Mouse (Mus musculus) thymus, adult 2 months (tissue): ENCODE data around the gene Btbd17. TPM values are rescaled to one million over a fixed set of nuclear protein-coding genes. Genes with fewer than 3 reads are reported as not detected.

Experiments
- DNase-seq: peaks from one replicate; pipeline ENCODE4 v3.0.0; 2021
- H3K27ac ChIP-seq: fragments of 200-500 bp; 2 replicates; pipeline ENCODE4 v1.5.1; 2012; ENCODE audit warnings: low read length, control low read depth; ENCODE audit not compliant: control insufficient read depth, insufficient read depth
- H3K27me3 ChIP-seq: fragments of 200-500 bp; 2 replicates; pipeline ENCODE4 v1.6.1; 2012; ENCODE audit warnings: mild to moderate bottlenecking, low read length, moderate library complexity, mixed read lengths; ENCODE audit not compliant: control insufficient read depth, insufficient read depth
- H3K36me3 ChIP-seq: fragments of 200-500 bp; 2 replicates; pipeline ENCODE4 v1.6.1; 2012; ENCODE audit warnings: mild to moderate bottlenecking, low read length, moderate library complexity; ENCODE audit not compliant: control insufficient read depth, insufficient read depth
- H3K4me1 ChIP-seq: fragments of 200-500 bp; replicated peaks from 2 replicates; pipeline ENCODE4 v1.6.1; 2012; ENCODE audit warnings: low read length; ENCODE audit not compliant: control insufficient read depth, insufficient read depth
- H3K4me3 ChIP-seq: fragments of 200-500 bp; 2 replicates; pipeline ENCODE4 v1.5.1; 2012; ENCODE audit warnings: mild to moderate bottlenecking, low read length, control low read depth, moderate library complexity; ENCODE audit not compliant: control insufficient read depth, insufficient read depth
- CTCF ChIP-seq: fragments of 200-500 bp; IDR thresholded peaks from 2 replicates; pipeline ENCODE4 v1.5.1; 2012; ENCODE audit warnings: mild to moderate bottlenecking, control low read depth, low read length, moderate library complexity, borderline replicate concordance; ENCODE audit not compliant: control insufficient read depth, poor library complexity, insufficient read depth; ENCODE audit errors: extremely low read depth
- POLR2A ChIP-seq: fragments of 200-500 bp; IDR thresholded peaks from 2 replicates; pipeline ENCODE4 v1.6.1; 2012; ENCODE audit warnings: mild to moderate bottlenecking, low read length, control low read depth, moderate library complexity; ENCODE audit not compliant: control insufficient read depth, poor library complexity, insufficient read depth; ENCODE audit errors: extremely low read depth
- WGBS: fragments of 180-500 bp; shearing (Covaris S2); methylation state at CpG from one replicate; pipeline ENCODE4 v1.1.7; 2018; 5-methylcytosine and 5-hydroxymethylcytosine counted together
- polyA plus RNA-seq: library from polyadenylated mRNA; depleted of rRNA; stranded (reverse); fragments of >200 nt; gene quantifications from 2 replicates; pipeline ENCODE4 v1.2.3, GENCODE M21; 2012; rRNA removed

Gene Btbd17
- polyA plus RNA-seq, 1 experiment: 0.53 TPM

- no peak for DNase-seq
- 69% methylated on average over 9 of the region's 9 CpGs for WGBS
- no peaks in the 10 kb centered on the region for H3K4me1 ChIP-seq
These were observed 15.7 kb downstream of the Btbd17 start for GRCm38 (mm10) chr11:114780076-114780475.

GRCm38 (mm10) chr11:114771896-114772295 lies 23.8 kb downstream of the Btbd17 start:
- 96% methylated on average over 2 of the region's 2 CpGs for WGBS
- no peaks in the 10 kb centered on the region for H3K36me3 ChIP-seq
- no peaks in the 10 kb centered on the region for H3K4me1 ChIP-seq
- TF ChIP-seq CTCF (no peak), POLR2A (no peak)
- H3K27ac ChIP-seq: no peak overlapping the region
- no peak for DNase-seq
- H3K27me3 ChIP-seq: no peaks in the 10 kb centered on the region
- H3K4me3 ChIP-seq: no peak overlapping the region

More at GRCm38 (mm10) chr11:114780076-114780475, 15.7 kb downstream of the Btbd17 start:
- H3K36me3 ChIP-seq: no peaks in the 10 kb centered on the region
- H3K27me3 ChIP-seq: no peaks in the 10 kb centered on the region
- TF ChIP-seq CTCF (no peak), POLR2A (no peak)
- H3K27ac ChIP-seq: no peak overlapping the region
- no peak overlapping the region for H3K4me3 ChIP-seq

GRCm38 (mm10) chr11:114769911-114770310 lies 25.8 kb downstream of the Btbd17 start:
- Histone ChIP-seq H3K27me3 (no peaks in the 10 kb centered on the region; the same call in 1 of the 2 replicates), H3K27ac (no peak overlapping the region), H3K36me3 (no peaks in the 10 kb centered on the region), H3K4me1 (peaks cover 5% of the 10 kb centered on the region), H3K4me3 (no peak overlapping the region)
- 93% methylated on average over 6 of the region's 6 CpGs for WGBS
- DNase-seq: no peak
- TF ChIP-seq POLR2A (no peak), CTCF (no peak)

- H3K4me3 ChIP-seq: peak within 1 kb of the TSS; percentile 24
- DNase-seq: peak; percentile 13
- H3K36me3 ChIP-seq: no peaks in the 10 kb centered on the region
- WGBS: 6% methylated on average over 51 of the region's 51 CpGs
- H3K27me3 ChIP-seq: no peaks in the 10 kb centered on the region; the same call in 1 of the 2 replicates
- no peak within 1 kb of the TSS for H3K27ac ChIP-seq
- TF ChIP-seq POLR2A (no peak), CTCF (no peak)
- H3K4me1 ChIP-seq: peaks cover 9% of the 10 kb centered on the region
These were observed 30.6 kb downstream of the Btbd17 start, which contains the start of gene Kif19a for GRCm38 (mm10) chr11:114764820-114765818. Kif19a (plus strand) TSS chr11:114765388.

- DNase-seq: no peak
- H3K36me3 ChIP-seq: no peaks in the 10 kb centered on the region
- no peak overlapping the region for H3K4me3 ChIP-seq
- H3K27me3 ChIP-seq: no peaks in the 10 kb centered on the region
- no peak overlapping the region for H3K27ac ChIP-seq
- no peak for TF ChIP-seq CTCF
- TF ChIP-seq POLR2A: no peak
- 31% methylated on average over 12 of the region's 12 CpGs for WGBS
- H3K4me1 ChIP-seq: no peaks in the 10 kb centered on the region
These were observed 48.1 kb downstream of the Btbd17 start for GRCm38 (mm10) chr11:114747564-114748138.

GRCm38 (mm10) chr11:114745134-114745533 lies 50.6 kb downstream of the Btbd17 start:
- Histone ChIP-seq H3K27ac (no peak overlapping the region), H3K4me1 (no peaks in the 10 kb centered on the region), H3K36me3 (no peaks in the 10 kb centered on the region), H3K27me3 (no peaks in the 10 kb centered on the region), H3K4me3 (no peak overlapping the region)
- WGBS: under 1% methylated on average over 12 of the region's 12 CpGs
- TF ChIP-seq CTCF (peak; percentile 93), POLR2A (no peak)
- DNase-seq: peak; percentile 87

- Histone ChIP-seq H3K27ac (no peak overlapping the region), H3K27me3 (no peaks in the 10 kb centered on the region), H3K4me1 (no peaks in the 10 kb centered on the region), H3K36me3 (no peaks in the 10 kb centered on the region), H3K4me3 (no peak overlapping the region)
- no peak for DNase-seq
- WGBS: 58% methylated on average over 6 of the region's 6 CpGs
- TF ChIP-seq POLR2A (no peak), CTCF (no peak)
These were observed 54.3 kb downstream of the Btbd17 start for GRCm38 (mm10) chr11:114741451-114741850.

Other genes starting within 250 kb of the Btbd17 start
- 481 and 516 TPM in 2 replicates for gene Rpl38, start 127.4 kb downstream of the Btbd17 start, polyA plus RNA-seq
- 17.1 and 17.3 TPM in 2 replicates for gene Ttyh2, start 120.5 kb downstream of the Btbd17 start, polyA plus RNA-seq
- gene Dnaic2, start 68.5 kb downstream of the Btbd17 start, polyA plus RNA-seq: 1.9 TPM in 2 replicates
- 0.59 and 0.71 TPM in 2 replicates for gene Kif19a, start 30.6 kb downstream of the Btbd17 start, polyA plus RNA-seq
- gene Gpr142, start 3.0 kb upstream of the Btbd17 start, polyA plus RNA-seq: not detected in 2 replicates
- gene Gprc5c, start 55.2 kb upstream of the Btbd17 start, polyA plus RNA-seq: 5.4 and 6.4 TPM in 2 replicates
- 3.7 and 4.2 TPM in 2 replicates for gene Cd300a, start 94.1 kb upstream of the Btbd17 start, polyA plus RNA-seq
- 0.78 and 1.1 TPM in 2 replicates for gene Cd300lb, start 138.4 kb upstream of the Btbd17 start, polyA plus RNA-seq
- gene Cd300c, start 173.2 kb upstream of the Btbd17 start, polyA plus RNA-seq: 2.1 and 5.8 TPM in 2 replicates
- gene Cd300ld, start 194.0 kb upstream of the Btbd17 start, polyA plus RNA-seq: 0.91 and 1.3 TPM in 2 replicates
- gene Cd300c2, start 205.9 kb upstream of the Btbd17 start, polyA plus RNA-seq: 15.3 and 19.9 TPM in 2 replicates
- gene Cd300ld2, start 220.2 kb upstream of the Btbd17 start, polyA plus RNA-seq: 0.42 and 0.90 TPM in 2 replicates
- 1.1 and 6.4 TPM in 2 replicates for gene Cd300ld4, start 231.1 kb upstream of the Btbd17 start, polyA plus RNA-seq
- 6.0 and 9.4 TPM in 2 replicates for gene Cd300ld5, start 241.8 kb upstream of the Btbd17 start, polyA plus RNA-seq